Mouse (Mus musculus): ENCODE measurements at regions not wholly inside any gene's neighbourhood (a gene's known extent, or its start where the extent isn't known, plus 50 kb on each side); places are given as distances from the start of the nearest gene placed in this dataset.

DNA sequence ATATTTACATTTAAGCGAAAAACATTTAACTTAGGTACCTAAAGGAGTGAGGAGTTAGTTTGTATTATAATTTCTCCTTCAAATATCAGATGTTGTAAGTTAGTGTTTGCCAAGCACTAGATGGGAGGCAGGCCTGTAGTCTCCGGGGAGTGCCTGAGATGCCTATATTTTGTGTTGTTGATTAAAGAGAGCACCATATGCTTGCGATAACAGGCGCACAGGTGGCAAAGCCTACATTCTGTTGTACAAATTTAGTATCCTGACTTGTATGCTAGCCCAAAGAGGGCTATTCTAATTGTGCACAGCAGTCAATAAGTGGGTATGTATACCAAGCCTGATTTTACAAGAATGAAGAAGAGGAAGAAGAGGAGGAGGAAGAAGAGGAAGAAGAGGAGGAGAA, 151.8 kb upstream of the Atxn1 start:
- DNase-seq, result no peak

DNA sequence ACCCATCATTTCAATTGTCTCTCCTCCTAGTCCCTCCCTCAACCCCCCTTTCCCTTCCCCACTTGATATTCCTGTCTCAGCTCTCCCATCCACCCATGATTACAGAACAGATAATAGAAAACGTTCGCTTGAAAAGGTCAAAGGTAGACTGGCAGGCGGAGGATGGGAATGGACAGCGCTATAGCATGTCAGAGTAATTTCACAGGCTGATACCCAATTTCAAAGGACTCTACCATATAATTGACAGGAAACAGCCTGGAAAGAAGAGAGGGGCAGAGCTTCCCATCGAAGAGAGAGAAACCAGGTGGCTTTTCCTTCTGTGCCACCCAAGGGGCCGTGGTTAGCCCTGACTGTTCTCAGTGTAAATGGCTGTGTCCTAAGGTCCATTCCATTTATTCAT, 140.2 kb upstream of the Atxn1 start:
- no peak for DNase-seq

DNA sequence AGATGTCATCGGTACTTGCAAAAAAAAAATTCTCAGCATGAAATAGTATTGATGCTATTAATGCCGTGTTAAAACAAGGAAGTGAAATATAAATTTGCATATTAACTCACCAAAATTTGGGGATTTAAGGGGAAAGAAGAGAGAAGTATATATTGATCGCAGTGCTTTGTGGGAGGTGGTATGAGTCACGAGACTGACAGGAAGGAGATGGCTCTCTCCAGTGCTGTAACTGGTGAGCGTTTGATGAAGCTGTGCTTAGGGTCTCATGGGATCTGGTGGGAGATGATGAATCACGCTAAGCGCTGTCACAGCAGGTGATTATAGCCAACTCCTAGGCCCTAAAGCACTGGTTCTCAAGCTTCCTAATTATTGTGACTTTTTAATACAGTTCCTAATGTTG, 133.8 kb upstream of the Atxn1 start:
- no peak for DNase-seq

DNA sequence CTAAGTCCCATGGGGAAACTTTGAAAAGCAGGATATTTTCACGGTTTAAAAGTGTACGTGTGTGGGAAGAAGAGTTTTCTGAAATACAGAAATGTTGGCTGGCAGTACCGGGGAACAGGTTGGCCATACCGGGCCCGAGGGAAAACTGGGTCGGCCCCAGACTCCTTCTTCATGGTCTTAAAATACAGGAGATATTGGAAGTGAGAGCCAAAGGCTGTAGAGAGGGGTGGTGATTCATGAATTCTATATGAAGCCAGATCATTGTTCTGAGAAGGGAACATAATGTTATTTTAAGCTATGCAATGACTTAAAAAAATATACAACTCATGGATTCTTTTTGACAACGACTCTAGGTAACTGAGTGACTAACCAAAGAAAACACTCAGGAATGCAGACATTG, 133.3 kb upstream of the Atxn1 start:
- no peak for DNase-seq

DNA sequence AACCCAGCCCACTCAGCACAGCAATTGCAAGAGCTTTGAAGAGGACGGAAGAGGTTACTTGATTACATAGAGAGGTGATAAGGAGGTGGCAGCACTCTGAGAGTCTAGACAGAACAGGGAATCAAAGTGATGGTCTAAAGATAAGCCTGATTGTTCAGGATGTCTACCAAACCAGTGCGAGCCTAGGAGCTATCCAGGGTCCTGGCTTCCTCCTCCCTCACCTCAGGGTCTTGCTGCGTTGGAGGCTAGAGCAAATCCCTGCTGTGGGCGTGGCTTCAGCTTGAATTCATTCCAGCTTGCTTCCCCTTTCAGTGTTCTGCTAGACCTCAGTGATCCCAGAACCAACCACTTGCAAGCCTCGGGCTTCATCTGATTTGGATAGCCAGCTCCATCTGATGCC, 132.2 kb upstream of the Atxn1 start:
- peak; percentile 5 to 13 for DNase-seq

DNA sequence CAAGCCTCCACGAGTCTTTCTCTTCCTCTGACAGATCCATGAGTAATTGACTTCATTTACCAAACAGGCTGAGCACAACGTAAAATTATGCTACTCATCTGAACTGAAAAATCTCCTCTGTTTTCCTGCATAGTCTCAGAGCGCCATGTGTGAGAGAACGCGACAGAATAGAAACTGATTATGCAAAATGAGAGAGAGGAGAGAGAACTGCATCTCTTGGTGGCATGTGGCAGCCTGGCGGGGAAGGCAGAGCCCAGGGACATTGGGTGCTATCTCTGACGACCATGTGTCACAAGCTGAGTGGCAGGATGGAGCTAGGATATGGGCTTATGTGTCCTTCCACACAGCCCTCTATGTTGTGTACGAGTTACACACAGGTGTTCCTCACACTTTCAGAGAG, 131.6 kb upstream of the Atxn1 start:
- no peak for DNase-seq

DNA sequence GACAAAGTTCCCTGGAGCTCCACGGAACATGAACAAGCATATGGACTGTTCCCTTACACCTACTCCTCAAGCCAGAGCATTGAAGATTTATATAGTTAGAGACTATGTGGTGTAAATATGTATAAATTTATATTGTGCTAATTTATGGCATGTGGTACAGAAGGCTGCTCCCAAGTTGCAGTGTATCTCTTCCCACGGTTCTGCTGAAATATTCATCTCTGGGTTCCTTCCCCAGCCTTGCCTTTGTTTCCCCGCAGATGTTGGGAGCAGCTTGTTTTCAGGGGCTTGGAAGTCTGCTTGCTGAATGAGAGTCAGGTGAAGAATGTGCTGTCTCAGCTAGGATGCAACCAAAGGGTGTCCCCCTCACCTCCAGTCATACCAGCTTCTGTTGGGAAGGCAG, 128.0 kb upstream of the Atxn1 start:
- no peak for DNase-seq

DNA sequence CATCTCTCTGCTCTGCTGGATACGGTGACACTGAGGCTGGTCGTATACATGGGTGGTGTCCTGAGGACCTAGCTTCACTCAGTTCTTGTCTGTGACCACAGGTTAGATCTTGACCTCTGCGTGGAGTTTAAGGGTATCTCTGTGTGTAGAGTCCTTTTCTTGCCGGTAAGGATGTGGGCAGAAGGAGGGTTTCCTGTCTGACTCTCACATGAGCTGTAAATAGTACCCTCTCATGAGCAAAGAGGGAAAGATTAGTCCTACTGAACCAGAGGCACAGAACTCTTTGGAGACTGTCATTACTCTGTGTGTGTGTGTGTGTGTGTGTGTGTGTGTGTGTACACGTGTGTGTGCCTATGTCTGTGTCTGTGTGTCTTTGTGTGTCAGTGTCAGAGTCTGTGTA, 126.3 kb upstream of the Atxn1 start:
- DNase-seq, result no peak

DNA sequence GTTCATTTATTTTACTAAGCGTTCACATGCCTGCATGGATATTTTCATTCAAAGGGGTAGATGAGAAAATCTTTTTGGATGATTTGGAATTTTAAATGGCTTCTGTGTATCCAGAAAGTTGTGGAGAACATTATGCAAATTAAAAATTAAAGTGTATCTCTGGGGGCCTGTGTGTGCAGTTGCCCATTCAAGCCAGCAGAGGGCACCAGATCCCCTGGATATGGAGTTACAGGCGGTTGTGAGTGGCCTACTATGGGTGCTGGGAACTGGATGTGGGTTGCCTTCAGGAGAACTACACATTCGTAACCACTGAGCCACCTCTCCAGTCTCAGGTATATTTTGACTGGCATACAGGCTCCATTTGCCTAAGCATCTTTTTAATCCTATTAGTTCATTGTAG, 123.4 kb upstream of the Atxn1 start:
- no peak for DNase-seq

DNA sequence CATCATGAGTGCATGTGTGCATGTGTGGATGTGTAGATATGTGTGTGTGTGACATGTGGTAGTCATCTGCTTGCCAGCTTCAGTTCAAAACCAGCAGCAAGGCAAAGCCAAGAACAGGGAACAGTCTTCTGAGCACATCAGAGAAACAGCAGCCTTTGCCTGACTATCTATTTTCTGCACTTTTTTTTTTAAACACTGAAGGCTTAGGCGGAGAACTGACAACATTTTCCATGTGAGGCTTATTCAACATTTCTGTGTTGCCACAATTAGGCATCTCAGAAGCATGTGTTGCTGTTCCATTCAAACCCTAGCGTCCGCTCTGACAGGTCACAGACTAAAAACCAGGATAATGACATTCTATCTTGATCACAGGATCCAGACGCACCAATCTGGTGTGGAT, 122.9 kb upstream of the Atxn1 start:
- no peak for DNase-seq

DNA sequence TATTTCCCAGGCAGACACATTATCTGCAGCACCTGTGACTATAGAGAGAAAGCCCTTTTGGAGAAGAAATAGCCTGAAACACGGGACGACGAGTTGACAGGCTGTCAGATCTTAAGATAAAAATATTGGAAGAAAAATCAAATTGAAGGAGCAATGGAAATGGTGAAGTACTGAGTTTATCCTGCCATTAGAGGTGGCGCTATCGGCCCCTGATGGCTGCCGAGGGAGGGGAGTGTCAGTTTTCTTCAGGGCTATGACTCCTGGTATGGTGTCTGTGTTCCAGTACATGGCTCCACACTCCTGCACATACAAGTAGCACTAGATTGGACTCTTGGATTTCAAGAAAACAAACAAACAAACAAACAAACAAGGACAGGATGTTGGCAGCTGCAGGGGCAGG, 112.1 kb upstream of the Atxn1 start:
- no peak for DNase-seq

DNA sequence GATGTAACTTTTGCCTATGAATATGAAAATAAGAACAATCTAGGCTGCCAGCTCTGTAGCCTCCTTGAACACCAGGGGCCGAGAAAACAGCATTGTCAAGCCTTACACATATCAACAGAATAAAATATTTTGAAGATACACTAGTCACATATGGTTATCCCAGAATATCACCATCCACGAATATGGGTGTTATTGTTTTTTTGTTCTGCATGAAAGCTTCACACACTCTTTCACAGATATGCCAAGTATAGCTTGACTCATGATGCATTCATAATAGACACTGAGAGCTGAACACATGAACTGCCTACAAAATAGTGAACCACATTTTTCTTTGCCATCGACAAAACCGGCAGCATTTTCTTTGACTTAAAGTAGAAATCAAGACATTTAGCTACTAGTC, 106.9 kb upstream of the Atxn1 start:
- DNase-seq, result no peak

DNA sequence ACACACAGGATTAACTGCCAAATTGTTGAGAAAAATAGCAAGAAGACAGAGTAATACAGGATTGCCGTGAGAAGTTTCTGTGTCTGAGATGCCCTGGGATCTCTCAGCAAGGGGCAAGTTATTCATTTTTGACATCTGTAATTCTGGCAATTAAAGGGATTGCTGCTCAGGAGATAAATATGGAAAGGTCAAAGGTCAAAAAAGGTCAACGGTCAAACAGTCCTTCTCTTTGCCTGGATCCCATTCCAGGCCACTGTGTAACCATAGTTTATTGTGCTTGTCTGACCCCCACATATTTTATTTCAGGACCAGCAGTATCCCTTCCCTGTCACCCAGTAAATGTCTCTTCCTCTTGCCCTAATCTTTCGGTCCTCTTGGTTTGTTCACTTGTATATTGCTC, 104.8 kb upstream of the Atxn1 start:
- no peak for DNase-seq

DNA sequence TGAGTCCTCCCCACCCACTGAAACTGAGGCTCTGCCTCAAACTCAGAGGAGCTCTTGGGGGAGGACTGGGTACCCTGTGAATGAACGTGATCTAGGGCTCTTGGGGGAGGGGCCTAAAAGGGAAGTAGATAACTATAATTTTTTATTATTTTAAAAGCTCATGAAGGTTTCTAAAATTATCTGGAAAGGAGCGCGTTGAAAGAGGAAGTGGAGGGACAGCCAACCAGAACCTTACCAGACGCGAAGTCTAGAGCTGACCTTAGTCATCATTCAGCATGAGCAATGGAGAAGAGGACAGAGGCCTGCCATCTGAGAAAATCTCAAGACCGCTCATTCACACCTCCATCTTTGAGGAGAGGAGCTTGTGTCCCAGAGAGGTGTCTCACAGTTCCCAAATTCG, 98.0 kb upstream of the Atxn1 start:
- no peak for DNase-seq

DNA sequence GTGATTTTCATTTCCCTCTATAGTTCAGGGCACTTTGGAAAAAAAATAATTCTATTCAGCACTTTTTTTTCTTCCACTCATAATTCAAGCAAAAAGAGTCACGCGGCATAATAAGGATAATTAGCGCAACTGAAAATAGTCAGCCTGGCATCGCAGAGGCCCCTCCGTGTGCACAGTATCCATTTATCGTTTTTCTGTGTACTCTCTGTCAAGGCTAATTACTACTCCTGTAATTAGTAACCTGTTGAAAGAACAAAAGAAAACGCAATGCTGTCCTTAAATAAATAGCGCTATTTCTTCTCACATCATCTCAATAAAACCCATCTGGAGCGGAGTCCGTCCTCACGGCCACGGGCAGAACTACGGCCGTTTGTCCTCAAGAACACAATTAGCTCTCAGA, 95.1 kb upstream of the Atxn1 start:
- no peak for DNase-seq

DNA sequence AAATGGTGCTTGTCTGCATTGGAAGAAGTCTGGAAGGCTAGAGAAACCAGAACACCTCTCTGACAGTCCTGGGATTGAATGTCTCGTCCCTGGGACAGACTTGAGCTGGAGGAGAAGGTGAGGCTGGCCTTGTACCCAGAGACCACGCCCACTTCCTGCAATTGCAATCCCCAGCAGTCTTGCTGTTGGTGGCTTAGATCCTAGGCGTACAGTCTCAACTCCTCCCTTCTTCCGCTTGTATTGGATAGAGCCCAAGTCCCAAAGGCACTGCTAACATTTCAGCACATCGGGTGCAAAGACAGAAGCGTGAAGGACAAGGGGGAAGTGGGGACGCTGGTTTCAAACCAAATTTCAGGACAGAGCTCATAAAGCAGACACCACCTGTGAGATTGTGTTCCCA, 94.1 kb upstream of the Atxn1 start:
- no peak for DNase-seq

DNA sequence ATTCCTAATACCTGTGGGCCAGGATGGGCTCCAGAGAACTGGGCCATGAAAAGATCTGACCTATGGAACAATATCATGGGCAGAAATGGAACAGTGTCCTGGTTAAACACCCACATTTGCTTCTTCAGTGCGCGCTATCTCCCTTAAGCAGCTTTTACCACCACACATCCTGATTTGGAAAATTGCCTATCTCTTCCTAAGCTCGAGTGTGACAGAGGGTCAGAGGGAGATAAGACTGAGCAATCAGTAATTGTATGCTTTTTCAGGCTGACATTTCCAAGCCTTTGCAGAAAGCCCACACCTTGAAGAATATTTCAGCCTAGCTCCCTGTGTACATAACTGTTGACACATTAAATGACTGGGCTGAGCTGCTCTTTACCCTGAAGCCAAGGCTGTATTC, 93.5 kb upstream of the Atxn1 start:
- DNase-seq, result no peak

DNA sequence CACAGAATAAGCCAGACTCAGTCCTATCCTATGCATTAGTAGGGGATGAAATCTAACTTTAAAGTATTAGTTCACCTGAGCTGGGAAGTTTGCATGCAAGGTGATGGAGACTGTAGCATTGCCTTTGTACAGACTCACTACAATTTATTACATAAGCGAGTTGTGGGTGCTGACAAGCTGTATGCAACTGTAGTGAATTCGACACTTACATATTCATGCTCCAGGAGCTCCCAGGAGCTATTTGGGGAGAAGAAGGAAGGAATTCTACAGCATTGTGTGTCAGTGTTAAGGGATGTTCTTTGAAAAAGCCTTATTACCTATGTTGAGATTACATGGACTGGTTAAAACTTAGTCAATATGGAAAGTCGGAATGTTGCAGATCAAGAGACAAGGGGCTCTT, 90.6 kb upstream of the Atxn1 start:
- no peak for DNase-seq

DNA sequence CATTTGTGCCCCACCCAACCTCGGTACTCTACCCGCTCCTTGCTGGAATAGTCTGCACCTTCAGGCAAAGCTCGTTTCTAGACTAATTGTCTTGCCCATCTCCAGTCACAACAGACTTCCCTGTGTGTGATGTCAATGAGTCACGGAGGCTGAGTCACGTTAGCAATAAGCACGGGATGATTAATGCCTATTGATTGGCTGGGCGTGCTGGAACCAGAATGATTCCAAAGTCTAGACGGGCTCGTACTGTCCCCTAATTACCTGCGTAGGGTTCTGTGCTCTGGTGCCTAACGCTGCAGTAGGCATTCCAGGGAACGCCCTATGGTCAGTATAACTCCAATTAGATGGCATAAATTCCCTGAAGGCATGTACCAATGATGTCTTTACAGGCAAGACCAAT, 78.8 kb upstream of the Atxn1 start:
- no peak for DNase-seq

DNA sequence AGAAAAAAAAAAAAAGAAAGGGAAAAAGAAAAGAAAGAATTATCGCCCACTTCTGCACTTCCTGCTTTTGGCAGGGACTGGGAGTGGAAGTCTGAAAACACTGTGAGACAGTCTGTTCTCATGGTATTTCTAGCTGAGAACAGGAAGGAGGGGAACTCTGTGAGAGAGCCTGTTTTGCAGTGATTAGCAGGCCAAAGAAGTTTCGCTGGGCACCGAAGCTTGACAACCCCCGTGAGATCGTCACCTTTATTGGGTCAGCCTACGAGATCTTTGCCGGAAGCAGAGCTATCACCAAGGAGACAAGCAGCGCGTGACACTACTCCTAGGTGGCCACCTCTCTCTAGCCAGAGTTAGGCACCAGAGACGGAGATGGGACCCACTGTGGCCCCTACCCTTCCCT, 78.2 kb upstream of the Atxn1 start:
- no peak for DNase-seq

DNA sequence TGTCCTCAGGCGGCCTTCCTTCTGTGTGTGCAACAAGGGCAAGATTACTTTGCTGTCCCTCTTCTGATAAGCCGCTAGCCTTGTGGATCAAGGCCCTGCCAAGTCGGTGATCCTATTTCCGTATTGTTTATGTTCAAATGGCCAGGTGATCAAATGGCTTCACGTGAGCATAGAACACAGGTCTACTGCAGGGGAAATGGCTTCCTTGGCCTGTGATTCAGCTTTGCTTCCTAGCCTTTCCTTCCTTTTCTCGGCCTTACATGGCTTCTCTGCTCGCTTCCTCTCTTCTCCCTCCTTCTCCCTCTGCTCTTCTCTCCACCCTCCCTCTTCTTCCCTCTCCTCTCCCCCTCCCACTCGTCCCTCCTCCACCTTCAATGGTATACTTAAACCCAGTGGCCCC, 77.4 kb upstream of the Atxn1 start:
- DNase-seq, result no peak

DNA sequence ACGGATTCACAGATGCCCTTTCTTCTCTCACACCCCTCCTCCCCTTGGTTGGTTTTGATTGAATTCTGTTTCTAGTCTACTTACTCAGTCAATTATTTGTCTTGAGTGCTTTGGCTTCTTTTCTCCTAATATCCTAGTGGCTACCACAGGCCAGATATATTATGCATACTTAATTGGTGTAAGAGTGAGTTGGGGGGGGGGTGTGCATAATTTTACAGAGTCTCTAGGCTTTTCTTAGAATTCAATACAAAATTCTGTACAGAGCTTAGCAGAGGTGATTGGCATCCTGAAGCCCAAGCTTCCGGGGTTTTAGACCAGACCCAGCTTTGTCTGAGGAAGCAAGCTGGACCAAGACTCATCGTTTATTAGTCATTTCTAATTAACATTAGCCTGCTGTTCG, 76.7 kb upstream of the Atxn1 start:
- no peak for DNase-seq

DNA sequence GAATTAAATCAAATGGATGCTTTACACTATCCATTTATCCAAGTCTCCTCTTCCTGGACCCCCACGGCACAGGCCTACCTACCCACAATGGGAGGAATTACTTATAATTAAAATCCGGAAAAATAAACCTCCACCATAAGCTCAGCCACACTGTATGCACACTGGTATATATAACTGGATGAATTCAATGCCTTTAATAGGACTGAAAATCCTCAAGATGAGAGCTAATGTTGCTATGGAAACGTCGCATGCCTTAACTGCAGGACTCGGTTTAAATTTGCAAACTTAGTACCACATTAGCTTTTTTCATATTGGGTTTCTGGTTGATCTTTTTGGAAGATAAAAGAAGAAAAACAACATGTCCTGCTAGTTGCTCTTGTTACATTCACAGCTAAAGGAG, 75.3 kb upstream of the Atxn1 start:
- DNase-seq, result no peak

DNA sequence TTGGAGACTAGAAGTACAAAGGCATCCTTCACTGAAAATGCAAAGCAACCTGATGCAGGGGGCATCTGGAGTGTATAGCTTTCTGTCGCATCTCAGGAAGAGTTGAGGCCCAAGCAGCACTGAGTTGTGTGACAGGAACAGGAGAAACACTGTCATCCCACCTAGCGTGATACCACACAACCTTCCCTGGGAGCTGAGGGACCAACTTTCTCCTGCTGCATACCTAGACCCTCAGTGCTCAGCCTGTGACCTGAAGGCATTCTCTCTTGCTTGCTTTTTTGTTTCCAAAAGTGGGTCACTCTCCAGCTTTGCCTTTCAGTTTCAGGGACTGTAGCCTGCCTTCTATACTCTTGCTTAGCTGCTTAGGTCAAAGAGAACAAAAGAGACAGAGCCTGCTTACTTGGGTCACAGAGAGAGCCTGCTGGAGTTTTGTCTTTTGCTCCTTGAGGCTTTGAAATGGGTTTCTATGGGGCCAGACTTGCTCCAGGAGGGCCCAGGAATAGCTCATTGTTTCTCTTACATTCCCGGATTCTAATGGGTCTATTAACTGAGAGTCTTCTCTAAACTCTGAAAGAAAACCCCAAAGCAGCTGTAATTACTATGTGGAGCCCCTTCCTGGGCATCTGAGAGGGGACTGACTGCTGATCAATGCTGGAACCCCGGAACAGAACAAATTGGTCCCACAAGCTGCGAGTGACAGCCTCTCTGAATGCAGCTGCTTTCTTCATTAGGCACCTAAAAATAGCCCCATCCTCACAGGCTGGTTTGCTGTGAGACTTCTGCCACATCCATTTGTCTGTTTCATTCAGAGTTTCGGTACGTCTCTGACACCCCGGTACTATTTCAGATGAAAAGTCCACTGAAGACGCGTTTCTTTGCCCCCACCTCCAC, 73.9 kb upstream of the Atxn1 start:
- no peak for DNase-seq

DNA sequence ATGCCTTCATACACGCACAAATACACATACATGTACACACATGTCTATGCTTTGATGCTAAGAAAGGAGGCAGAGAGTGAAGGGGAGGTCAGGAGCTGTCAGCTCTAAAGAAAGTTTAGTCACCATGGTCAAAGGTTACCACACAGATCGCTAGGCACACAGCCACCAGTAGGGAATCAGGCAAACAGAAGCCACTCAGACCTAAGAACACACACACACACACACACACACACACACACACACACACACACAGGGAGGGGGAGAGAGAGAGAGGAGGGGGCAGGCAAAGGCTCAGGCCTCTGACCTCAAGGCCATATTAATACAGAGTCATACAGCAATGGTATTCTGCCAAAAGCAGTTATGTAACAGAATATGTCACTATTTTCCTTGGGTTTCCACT, 67.5 kb upstream of the Atxn1 start:
- no peak for DNase-seq
